Comparison of ENCODE assay signal across 8 mouse cellular contexts in the genomic region with DNA sequence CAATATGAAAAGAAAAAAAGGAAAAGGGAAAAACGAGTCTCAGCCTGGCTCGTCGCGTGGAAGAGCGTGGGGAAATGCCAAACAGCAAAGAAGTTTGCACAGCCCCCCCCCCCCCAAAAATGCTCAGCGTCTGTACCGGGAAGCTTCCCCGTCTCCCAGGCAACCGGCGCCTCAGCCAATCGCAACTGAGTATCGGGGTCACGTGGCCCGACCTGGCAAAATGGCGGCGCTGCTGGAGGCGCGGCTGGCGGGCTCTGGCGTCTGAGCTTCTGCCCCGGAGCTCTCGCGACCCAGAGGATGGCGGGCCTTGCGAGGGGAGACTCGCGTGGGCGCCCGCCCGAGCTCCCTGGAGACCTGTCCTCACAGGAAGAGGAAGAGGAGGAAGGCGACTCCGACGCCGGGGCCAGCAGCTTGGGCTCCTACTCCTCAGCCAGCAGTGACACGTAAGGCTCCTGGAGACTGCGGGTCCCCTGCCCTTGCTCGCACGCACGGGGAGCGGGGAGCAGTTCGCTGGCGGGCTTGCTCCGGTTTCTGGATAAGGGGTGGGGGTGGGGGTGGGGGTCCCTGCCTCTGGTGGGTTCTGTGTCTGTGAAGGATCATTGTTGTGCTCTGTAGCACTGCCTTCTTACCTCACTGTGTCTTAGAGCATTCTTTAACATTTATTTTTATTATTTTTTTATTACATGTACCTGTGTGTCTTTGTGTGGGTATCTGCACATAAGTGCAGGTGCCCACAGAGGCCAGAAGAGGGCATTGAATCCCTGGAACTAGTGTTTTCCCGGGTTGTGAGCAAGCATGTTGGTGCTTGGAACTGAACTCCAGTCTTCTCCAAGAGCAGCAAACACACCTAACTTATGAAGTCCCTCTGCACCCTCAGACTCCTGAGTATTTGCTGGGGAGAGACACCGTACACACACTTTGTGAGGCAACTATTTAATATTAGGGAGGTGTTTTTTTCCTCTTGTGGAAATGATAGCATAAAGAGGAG. TPM values are rescaled to one million over a fixed set of nuclear protein-coding genes. Genes with fewer than 3 reads are reported as not detected.
DNase-seq lines count a peak whose midpoint lies in the region; ATAC-seq and TF ChIP-seq lines count a peak whose summit lies in the region.

No protein-coding gene starts in this region.

- peak overlapping the region; percentile 72 for H3K9ac ChIP-seq in intestine, postnatal 0 days (ENCODE audit: low read depth, low read length)

- no peaks in the 10 kb centered on the region for H3K9me3 ChIP-seq in intestine, postnatal 0 days (ENCODE audit: control insufficient read depth)
- H3K9me3 ChIP-seq in midbrain, embryonic 10.5 days (replicated peaks), result no peaks in the 10 kb centered on the region

- H3K4me2 ChIP-seq in intestine, postnatal 0 days (replicated peaks; ENCODE audit: low read depth), result peak overlapping the region; percentile 83

- H3K36me3 ChIP-seq in intestine, postnatal 0 days (ENCODE audit: control insufficient read depth, insufficient read depth), result no peaks in the 10 kb centered on the region
- no peaks in the 10 kb centered on the region for H3K36me3 ChIP-seq in midbrain, embryonic 10.5 days

- no peaks in the 10 kb centered on the region for H3K4me1 ChIP-seq in intestine, postnatal 0 days (replicated peaks; ENCODE audit: control insufficient read depth, insufficient read depth, low read length)
- H3K4me1 ChIP-seq in midbrain, embryonic 10.5 days, result peaks cover 14% of the 10 kb centered on the region

- DNase-seq in adrenal gland, postnatal 10 days, result peak; percentile 94
- DNase-seq in embryo, embryonic 9.5 days (ENCODE audit: extremely low spot score), result peak; percentile 91
- peak; percentile 83 to 88 for DNase-seq in gastrocnemius, postnatal 4 days (ENCODE audit: low spot score in 2 of 2)
- peak; percentile 85 to 87 for DNase-seq in left cerebral cortex, postnatal 36 days (ENCODE audit: low spot score in 2 of 2)
- peak; percentile 95 for DNase-seq in midbrain, embryonic 10.5 days (ENCODE audit: low spot score)
- DNase-seq in right cerebral cortex, postnatal 36 days (ENCODE audit: low spot score in 2 of 2), result peak; percentile 80 to 81
- DNase-seq in urinary bladder, postnatal 4 days (ENCODE audit: low spot score in 2 of 2), result peak; percentile 82 to 93

- intact Hi-C loops in left cerebral cortex, postnatal 36 days (cut with DNase I), result no loop called here

- ATAC-seq in intestine, postnatal 0 days, result peak; percentile 93

- 4% methylated on average over 45 of the region's 45 CpGs for WGBS in intestine, postnatal 0 days
- 4% methylated on average over 45 of the region's 45 CpGs for WGBS in midbrain, embryonic 10.5 days

- no peak overlapping the region for H3K27ac ChIP-seq in intestine, postnatal 0 days (ENCODE audit: low read depth, low read length)
- H3K27ac ChIP-seq in midbrain, embryonic 10.5 days (replicated peaks), result peak overlapping the region; percentile 91

- peak; percentile 33 for TF ChIP-seq CTCF in intestine, postnatal 0 days (IDR thresholded peaks at IDR 0.05; ENCODE audit: low read depth)

- peak overlapping the region; percentile 82 for H3K4me3 ChIP-seq in intestine, postnatal 0 days (ENCODE audit: low read depth, low read length)
- H3K4me3 ChIP-seq in midbrain, embryonic 10.5 days, result peak overlapping the region; percentile 96

- H3K27me3 ChIP-seq in intestine, postnatal 0 days (replicated peaks; ENCODE audit: control insufficient read depth, insufficient read depth, low read length), result no peaks in the 10 kb centered on the region; the same call in 1 of the 2 replicates
- H3K27me3 ChIP-seq in midbrain, embryonic 10.5 days (ENCODE audit: low read depth, poor library complexity, severe bottlenecking), result no peaks in the 10 kb centered on the region

RNA-seq across cellular contexts. Expression of gene Intu, which starts 9.8 kb away (rescaled TPM):
- total RNA-seq in adrenal gland, postnatal 10 days (2021), result 1 to 10 TPM; 2.6 to 2.8 TPM
- 1 to 10 TPM; 3.2 to 3.9 TPM for total RNA-seq in gastrocnemius, postnatal 4 days (2021)
- polyA plus RNA-seq in intestine, postnatal 0 days (2015; fragmentation: Nextera tagmentation; extraction: Ambion mirVana), result 1.0 and 1.2 TPM in 2 replicates
- 1 to 10 TPM; 6.2 to 7.3 TPM for total RNA-seq in left cerebral cortex, postnatal 36 days (2021)
- polyA plus RNA-seq in midbrain, embryonic 10.5 days (2016; fragmentation: Nextera tagmentation; extraction: Ambion mirVana), result 6.4 and 7.0 TPM in 2 replicates
